Mouse (Mus musculus) gastrocnemius, postnatal 25 days (tissue): ENCODE results near the gene Nrip1. TPM values are rescaled to one million over a fixed set of nuclear protein-coding genes. Genes with fewer than 3 reads are reported as not detected.
"Not testable (repeated sequence)": the region's sequence is repeated elsewhere in the genome, so short reads cannot be mapped to it uniquely, and the experiment has no call there.

Source experiments
- DNase-seq: peaks from one replicate; pipeline ENCODE4 v3.0.0; 2022
- long read RNA-seq, 2 experiments: library from polyadenylated mRNA; stranded (forward); transcript quantifications; one replicate each; pipeline ENCODE4 v2.0.0; 2021
- total RNA-seq, 2 experiments: library from RNA; stranded (reverse); gene quantifications; 1 replicate in 1 of 2; 2 replicates in 1 of 2; pipeline ENCODE4 v1.2.3; 2021

Nrip1 gene
- total RNA-seq, result 10 to 100 TPM; 19.2 to 39.4 TPM
- long read RNA-seq, experiment 1, partial matches to known transcripts, result 1 of 2 reads
- long read RNA-seq, experiment 1, other reads (novel, unspliced or antisense), result 1 of 2 reads
- long read RNA-seq, experiment 2, partial matches to known transcripts, result 0 of 1 reads
- long read RNA-seq, experiment 2, other reads (novel, unspliced or antisense), result 1 of 1 reads

DNA sequence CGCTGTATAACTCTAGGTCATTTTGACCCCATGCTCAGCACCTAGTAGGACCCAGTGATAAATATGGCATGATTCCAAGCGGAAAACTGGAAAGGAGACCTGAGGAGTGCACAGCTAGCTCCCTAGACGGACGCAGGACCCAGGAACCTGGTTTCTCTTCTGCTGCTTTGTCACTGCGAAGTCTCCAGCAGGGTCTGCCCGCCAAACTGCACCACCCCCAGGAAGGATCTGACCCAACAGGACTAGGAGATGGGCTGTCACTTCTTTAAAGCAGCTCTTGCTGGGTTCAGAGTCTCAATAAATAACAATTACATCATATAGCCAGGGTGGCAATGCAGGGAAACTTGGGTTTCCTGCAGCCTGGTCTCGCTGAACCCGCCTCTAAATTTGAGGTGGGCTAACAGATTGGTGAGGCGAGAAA lies at the start of gene Nrip1:
Gene Nrip1, minus strand, starts transcription at position 157 of the 421 bp plus-strand sequence.
- peak; percentile 64 for DNase-seq

DNA sequence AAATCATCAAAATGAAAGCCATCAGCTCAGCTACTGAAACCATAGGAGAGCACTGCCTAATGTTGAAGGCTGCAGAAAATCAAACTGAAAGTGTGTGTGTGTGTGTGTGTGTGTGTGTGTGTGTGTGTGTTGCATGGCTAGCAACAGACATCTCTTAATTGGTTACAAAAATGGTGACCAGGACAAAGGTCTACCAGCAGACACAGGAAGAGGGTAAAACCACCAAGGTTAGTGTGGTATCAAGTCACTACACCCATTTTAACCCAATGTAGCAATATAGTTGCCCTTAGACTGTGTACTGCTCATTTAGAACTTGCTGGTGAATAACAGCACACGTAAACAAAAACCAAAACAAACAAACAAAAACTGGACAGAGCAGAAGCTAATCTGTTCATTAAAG lies 48.9 kb upstream of the Nrip1 start:
- DNase-seq, result no peak

DNA sequence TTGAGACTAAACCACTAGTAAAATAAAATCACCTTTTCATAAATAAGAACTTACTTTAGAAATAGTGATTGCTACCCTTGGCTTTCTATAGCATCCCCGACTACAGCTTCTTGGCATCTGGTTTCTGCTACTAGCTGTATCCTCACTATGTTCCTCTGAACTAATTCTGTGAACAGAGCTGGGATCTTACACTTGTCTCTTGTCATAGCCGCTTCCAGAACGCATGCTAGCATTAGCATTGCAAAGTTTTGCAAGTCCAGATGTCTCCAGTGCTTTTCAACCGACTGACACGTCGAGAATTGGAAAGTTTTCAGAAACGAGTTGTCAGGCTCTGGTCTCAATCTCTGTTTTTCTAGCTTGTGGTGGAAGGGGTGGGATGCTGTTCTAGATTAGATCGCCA lies 46.2 kb upstream of the Nrip1 start:
- DNase-seq, result no peak

DNA sequence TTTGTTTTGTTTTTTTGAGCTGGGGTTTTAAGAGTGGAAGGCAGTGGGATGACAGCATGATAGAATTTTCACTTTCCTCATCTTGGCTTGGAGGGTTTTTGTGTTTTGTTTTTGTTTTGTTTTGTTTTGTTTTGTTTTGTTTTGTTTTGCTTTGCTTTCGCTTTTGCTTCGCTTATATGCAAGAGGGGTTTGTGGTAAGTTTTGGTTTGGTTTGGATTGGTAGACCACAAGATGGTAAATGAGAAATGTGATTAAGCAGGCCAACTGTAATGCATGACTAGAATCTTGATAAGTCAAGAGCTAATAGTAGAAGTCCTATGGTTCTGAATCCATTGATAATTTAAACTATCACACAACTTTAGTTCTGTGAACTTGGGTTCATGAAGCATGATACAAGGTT lies 42.9 kb upstream of the Nrip1 start:
- no peak for DNase-seq

DNA sequence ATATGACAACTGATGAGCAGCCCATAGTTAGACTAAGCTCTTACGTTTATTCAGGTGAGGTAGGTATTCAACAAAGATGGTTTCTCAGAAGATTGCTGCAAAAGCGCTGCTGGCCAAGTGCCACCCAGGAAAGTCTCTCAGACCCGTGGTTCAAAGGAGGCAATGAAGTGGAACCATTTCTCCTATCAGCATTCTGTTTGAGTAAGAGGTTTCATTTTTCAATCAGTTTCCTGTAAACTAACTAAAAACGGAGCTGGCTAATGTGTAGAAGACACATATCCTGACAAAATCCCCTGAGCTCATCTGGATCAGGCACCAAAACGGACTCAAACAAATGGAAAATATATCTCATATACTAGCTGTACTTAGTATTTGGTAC lies 42.4 kb upstream of the Nrip1 start:
- no peak for DNase-seq

DNA sequence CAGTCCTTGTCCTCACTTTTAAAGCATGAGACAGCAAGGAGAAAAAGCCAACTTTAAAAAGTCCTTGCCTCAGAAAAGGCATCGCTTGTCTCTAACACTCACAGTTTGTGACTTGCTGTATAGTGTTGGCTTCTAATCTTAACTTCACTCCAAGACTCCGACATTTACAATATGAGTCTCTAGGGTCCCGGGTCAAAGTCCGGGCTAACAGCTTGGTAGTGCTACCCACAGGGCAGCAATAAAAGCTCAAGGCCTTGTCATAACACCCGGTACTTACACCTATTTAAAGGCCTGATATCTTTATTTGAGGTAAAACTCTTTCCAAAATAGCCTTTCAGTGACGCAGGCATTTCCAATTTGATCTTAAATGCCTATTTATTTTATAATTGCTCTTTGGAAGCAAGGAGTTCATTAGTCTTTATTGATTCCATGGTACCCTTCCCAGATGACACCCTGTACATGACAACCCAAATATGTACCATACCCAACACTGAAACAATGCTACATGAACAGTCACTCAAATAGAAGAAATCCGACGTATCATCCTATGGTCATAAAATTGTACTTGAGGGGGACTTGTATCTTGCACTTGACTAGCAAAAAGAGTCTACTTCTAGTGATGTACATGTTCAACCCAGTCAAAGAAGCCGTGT lies 41.9 kb upstream of the Nrip1 start:
- no peak for DNase-seq

DNA sequence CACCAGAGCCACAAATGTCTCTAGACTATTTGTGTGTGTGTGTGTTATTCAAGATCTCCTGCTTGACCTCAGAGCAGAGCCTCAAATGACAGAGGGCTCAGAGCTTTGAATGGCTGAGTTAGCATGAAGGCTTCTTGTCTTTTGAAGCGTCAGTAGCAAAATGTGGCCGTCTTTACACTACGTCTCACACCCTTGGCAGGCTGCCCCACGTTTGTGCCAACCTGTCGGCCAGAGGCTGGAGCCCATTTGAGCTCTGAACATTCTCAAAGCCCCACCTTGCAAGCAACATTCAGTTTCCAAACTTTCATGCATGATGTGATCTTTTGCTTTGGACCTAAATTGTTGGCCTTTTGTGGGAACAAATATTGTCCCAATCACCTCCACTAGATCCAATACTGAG lies 40.9 kb upstream of the Nrip1 start:
- DNase-seq, result no peak

DNA sequence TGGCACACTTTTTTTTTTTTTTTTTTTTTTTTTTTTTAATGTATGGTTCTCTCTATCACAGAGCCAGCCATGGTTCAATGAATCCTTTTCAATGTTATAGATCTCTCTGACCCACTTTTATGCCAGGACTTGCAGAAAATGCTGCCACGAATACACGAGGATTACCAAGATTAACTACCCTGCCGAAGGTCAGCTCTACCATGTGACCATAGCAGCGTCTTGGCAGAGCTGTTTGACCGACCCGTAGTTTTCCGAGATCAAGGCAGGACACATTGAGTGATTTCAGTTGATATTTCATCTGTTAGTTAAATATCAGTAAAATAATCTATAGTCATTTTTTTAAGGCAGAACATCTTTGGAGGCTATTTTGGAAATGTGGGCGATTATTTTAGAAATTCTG lies 40.0 kb upstream of the Nrip1 start:
- no peak for DNase-seq

DNA sequence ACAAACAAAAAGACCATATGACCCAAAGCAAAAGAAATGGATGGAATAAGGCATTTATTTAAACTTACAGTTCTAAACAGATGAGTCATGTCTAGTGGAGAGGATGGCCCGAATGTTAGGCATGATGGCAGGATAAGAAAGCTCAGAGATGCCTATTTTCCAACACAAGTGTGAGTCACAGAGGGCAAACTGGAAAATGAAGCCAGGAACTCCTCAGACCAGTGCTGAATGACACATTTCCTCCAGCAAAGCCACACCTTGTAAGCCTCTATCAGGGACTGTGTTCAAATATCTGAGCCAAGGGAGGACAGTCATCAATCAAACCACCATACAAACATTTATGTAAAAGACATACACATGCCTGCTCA lies 35.7 kb upstream of the Nrip1 start:
- DNase-seq, result no peak

DNA sequence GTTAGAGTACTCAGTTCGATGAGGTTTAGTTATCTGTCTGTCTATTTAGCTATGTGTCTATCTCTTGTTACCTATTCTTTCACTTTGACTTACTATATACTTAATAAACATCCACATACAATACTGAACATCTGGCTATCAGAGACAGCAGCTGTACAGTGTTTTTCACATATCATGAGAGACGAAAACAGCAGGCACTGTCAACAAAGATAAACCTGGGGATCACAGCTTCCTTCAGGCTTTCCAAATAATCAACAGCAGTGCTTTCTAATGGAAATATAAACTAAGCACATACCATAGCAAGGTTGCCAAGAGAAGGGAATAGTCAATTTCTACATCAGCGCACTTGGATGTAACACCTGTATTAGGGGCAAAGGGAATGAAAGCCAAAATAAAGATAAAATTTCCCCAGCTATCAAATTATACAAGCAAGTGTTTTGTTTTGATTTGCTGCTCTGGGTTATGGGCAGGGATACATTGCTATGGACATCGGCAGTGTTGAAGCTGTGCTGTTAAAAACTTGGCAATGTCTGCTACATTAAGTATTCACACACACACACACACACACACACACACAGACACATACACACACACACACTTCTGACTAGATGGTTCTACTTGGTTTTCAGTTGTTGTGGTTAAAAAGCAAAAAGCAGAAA lies 35.2 kb upstream of the Nrip1 start:
- no peak for DNase-seq

DNA sequence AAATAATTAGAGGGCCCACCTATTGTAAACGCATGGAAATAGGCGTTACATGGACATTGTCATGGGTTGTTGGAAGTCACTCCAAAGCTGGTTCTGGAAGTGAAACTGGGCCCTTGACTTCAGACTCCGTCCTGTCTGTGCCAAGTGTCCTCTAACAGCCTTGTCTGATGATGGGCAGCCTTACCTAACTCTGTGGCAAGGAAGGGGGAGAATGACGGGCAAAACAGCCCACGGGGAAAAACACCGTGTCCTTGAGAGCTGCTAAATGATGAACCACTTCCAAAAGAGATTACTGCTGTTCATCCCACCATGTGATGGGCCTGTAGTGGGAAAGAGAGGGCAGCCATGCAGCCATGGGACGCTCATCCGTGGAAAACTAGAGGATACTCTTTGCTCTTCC lies 34.6 kb upstream of the Nrip1 start:
- DNase-seq, result no peak

DNA sequence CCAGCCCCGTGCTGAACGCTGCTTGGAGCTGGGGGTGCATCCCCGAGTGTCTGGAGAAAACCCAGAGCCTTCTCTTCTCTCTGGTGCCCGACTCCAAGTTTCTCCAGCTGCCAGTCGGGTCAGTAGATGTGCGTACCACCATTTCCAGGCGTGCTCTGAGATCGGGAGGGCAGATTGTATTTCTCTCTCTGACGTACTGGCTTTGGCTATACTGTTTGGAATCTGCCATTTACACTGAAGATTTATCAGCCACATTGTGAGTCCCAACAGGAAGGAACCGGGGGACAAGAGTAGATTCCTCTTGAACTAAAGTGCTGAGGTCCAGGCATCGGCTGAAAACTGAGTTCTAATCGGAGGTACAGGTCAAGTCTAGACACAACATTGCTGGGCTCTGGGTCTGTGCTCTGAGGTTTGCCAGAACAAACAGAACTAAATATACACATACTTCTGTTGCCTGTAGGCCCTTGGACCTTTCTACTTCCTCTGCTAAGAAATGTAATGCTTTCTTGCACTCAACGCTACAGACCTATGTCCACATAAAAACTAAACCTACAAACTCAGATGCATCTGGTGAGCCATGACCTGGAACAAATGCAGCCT lies 33.8 kb upstream of the Nrip1 start:
- peak; percentile 68 for DNase-seq

DNA sequence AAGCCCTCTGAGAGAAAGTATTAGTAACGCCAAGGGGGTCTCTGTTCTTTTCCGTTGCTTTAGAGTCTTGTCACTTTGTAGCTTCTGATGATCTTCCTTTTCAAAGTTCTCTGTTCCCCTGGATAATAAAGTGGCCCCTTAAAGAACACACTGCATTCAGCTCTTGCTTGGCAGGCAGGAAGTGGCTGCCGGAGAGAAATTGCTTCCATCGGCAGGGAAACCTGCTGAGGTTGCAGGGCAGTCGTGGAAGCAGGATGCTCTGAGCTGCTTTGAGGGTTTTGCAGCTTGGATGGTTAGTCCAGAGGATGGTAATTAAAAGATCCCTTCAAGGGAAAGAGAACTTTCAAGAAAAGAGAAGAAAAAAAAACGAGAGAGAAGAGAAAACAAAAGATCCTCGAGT lies 33.3 kb upstream of the Nrip1 start:
- DNase-seq, result no peak

DNA sequence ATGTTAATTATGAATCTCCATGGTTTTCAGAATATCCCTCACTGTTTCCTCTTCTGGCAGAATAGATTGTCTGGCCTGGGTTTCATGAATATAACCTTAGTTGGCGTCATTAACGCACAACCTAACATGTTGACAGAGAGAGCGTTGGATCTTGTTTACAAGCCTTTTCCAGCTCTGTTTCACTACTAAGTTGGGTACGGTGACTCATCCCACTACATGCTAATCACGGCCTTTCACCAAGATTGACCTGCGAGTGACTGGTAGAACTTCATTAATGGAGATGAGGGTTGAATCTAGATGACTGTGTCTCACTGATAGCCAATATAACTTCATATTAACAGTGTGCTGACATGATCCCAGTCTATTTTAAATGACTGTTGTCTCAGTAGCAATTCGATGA lies 32.7 kb upstream of the Nrip1 start:
- DNase-seq, result no peak

DNA sequence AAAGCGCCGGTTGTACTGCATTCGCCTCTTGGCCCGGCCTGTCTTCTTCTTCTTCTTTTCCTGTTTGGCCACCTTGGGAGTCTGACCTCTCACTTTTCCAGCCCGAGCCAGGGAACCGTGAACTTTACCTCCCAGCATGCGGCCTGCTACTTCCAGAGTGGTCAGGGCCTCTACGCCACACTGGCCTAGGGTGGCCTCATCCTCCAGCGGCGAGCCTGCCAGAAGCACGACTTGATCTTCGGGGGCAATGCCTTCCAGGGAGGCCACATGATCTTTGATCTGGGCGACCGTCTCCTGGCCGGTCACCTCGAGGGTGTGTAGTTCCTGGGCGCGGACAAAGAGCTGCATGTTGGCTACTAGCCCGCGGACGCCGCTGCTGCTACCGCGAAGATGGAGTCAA lies 29.7 kb upstream of the Nrip1 start:
- not testable (repeated sequence) for DNase-seq

DNA sequence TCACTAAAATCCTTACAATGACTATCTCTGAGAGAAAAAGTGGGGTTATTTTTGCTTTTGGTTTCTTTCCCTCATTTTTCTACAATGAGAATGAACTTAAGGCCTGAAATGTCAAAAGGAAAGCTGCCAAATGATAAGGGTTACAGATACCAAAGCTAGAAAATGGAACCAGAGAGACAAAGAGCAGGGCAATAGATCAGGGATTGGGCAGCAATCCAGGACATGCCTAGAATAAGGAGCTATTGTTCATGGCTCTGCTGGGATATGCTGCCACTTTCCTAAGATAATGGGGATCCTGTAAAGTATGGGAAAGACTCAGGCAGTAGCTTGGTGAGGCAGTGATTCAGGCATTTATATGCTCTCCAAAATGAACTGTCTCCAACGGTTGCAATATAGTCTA lies 22.9 kb upstream of the Nrip1 start:
- no peak for DNase-seq

DNA sequence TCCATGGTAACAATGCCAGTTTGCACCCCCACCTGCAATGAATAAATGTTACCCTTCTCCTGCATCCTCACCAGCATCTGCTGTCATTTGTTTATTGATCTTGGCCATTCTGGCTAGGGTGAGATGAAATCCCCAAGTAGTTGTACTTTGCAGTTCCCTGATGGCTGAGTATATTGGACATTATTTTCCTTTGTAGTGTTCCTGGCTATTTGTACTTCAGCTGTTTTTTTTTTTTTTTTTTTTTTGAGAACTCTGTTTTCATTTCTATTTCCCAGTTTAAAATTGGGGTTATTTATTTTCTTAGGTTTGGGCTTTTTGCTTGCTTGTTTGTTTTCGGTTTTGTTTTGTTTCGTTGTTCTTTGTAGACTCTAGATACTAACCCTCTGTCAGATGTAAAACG lies 19.6 kb upstream of the Nrip1 start:
- DNase-seq, result no peak

DNA sequence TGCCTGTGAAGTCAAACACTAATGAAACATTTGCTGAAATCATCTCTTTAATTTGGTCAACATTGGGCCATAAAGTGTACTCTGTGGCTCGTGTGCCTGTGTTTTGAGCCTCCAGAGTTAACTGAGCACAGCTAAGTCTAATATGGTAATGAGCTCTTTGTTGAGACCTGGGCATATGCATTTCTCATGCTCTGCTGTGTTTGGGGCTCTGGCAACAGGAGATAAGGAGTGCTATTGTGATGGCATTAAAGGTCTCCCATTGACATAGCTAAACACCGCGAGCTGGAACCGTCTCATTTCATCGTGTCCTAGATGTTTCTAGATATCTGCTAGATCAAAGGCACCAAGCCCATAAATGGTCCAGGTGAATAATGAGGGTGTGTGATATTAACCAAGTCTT lies 12.9 kb upstream of the Nrip1 start:
- no peak for DNase-seq

DNA sequence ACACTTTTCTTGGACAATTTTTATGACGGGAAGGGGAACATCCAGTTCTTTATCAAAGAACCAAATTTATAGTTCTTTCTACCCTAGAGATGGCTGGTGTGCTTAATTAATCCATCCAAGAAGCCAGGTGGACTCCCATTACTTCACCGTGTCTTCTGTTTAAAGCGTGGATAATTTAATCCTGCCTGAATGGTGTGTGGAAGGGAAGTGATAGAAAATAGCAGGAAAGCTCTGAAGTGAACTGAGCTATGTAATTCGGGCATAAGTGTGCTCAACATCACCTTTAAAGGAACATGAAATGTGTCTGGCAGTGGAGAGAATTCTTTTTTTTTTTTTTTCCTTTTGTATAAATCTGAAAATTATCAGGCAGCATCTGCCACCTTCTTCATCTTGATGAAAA lies 12.4 kb upstream of the Nrip1 start:
- DNase-seq, result no peak

DNA sequence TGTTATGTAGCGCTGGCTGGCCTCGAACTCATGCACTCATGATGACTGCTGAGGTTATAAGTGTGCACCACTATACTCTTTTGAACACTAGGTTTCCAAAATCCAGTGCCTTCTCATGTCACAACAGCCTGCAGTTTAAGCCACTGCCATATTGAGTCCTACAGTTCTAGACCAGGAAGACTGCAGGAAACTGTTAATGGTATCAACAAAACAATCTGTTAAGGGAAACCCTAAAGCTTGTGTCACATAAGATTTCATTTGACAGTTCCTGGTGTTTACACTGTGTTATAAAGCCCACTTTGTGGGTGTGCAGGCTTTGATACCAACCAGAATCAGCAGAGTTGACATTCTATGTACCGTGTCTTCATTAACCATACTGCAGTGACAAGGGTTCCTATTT lies 3.6 kb upstream of the Nrip1 start:
- DNase-seq, result no peak

DNA sequence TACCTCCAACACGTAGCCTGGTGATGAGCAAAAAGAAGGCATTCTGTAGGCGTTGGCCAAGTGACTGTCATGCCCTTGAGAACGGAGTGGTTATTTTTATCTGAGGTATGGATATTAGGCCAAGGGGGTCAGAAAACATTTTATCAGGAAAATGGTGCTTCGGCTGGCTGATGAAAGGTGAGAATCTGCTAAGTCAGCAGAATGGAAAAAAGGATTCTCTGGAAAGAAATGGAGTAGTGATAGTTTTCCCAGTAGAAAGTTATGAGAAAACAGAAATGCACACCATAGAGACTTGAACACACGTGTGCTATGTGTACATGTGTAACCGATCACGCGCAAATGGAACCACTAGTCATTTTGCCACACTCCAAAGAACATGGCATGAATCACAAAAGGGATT lies 3.0 kb upstream of the Nrip1 start:
- DNase-seq, result no peak

DNA sequence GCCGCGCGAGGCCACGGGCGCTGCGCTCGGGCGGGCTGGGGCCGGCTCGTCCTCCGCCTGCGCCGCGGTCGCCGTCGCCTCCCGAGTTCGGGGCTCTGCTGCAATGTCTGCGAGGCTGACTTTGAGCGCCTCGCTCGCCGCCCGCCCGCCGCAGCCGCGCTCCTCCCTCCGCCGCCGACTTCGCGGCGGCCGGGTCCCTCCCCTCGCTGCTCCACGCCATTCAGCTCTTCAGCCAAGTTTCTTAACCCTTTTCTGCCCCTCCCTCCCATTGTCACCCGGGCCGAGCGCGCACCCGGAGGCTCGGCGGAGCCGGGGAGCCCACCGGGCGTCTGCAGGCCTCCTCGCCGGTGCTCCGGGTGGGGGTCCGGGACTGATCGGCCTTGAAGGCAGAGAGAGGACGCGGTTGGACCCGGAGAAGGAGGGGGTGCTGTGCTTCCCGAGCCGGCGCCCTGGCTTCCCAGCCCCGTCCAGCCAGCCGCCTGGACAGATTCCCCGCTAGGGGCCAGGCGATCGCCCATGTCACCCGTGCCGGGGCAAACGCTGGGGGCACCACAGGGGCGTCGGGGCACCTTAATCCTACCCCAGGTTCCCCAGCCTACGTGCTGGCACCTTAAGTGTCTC lies 576 bp downstream of the Nrip1 start:
- peak; percentile 90 for DNase-seq
